Mouse (Mus musculus) G1E (cell line): ENCODE data around the gene Qser1. TPM values are rescaled to one million over a fixed set of nuclear protein-coding genes. Genes with fewer than 3 reads are reported as not detected.

Source experiments
- ATAC-seq: 2 replicates; pipeline ENCODE4 v1.8.0; 2016; ENCODE audit warnings: mild to moderate bottlenecking; ENCODE audit not compliant: insufficient number of reproducible peaks, poor library complexity, low FRiP score, severe bottlenecking; ENCODE audit errors: extremely low read depth
- DNase-seq: peaks from one replicate; pipeline ENCODE4 v3.0.0; 2012; ENCODE audit warnings: low spot score
- H3K27me3 ChIP-seq: 2 replicates; pipeline ENCODE4 v1.6.1; 2012; ENCODE audit warnings: mild to moderate bottlenecking, low read length, inconsistent platforms; ENCODE audit not compliant: insufficient read depth
- H3K36me3 ChIP-seq: replicated peaks from 2 replicates; pipeline ENCODE3; 2012; ENCODE audit warnings: mild to moderate bottlenecking, inconsistent platforms
- H3K4me1 ChIP-seq: 2 replicates; pipeline ENCODE4 v1.6.1; 2012; ENCODE audit warnings: low read depth, low read length, inconsistent platforms, mixed read lengths; ENCODE audit not compliant: insufficient read depth
- H3K4me3 ChIP-seq: 2 replicates; pipeline ENCODE4 v1.5.1; 2012; ENCODE audit warnings: low read depth, mild to moderate bottlenecking, inconsistent platforms, low read length, moderate library complexity, mixed read lengths
- H3K9me3 ChIP-seq: replicated peaks from 2 replicates; pipeline ENCODE4 v1.6.1; 2012; ENCODE audit warnings: inconsistent platforms
- CTCF ChIP-seq: IDR thresholded peaks from 2 replicates; pipeline ENCODE4 v1.5.1; 2012; ENCODE audit warnings: low read depth, low read length, inconsistent platforms, mixed read lengths
- GATA1 ChIP-seq: IDR thresholded peaks from 2 replicates; pipeline ENCODE4 v1.6.1; 2012; ENCODE audit warnings: borderline replicate concordance, low read length, inconsistent platforms, mixed read lengths
- GATA2 ChIP-seq: IDR thresholded peaks from 2 replicates; pipeline ENCODE4 v1.6.1; 2012; ENCODE audit warnings: low read depth, low read length, inconsistent platforms, borderline replicate concordance
- POLR2AphosphoS5 ChIP-seq: IDR thresholded peaks from 2 replicates; pipeline ENCODE4 v1.6.1; 2012; ENCODE audit warnings: low read depth, low read length, inconsistent platforms; ENCODE audit not compliant: insufficient replicate concordance
- TAL1 ChIP-seq: conservative IDR thresholded peaks from 2 replicates; pipeline ENCODE4 v1.6.1; 2012; ENCODE audit warnings: low read depth, low read length, inconsistent platforms, mixed read lengths
- polyA plus RNA-seq: library from polyadenylated mRNA; stranded (reverse); fragments of >175 nt; gene quantifications from 2 replicates; pipeline ENCODE4 v1.2.3, GENCODE M21; 2012
- total RNA-seq, 2 experiments: library from RNA; stranded (forward) in 1 of 2; stranded (reverse) in 1 of 2; fragments of 200-1000 nt in 1 of 2; fragments of >200 nt in 1 of 2; fragmentation: Nextera tagmentation in 1 of 2; gene quantifications; 2 replicates each; pipeline ENCODE4 v1.2.3; 2014 to 2017

The Qser1 gene
- total and polyA plus RNA-seq, 3 experiments: 2.5 to 57.8 (median 6.6) TPM

- no peak for ATAC-seq
- Histone ChIP-seq H3K4me1 (peaks cover 10% of the 10 kb centered on the region), H3K9me3 (no peaks in the 10 kb centered on the region), H3K27me3 (peaks cover 29% of the 10 kb centered on the region), H3K36me3 (no peaks in the 10 kb centered on the region), H3K4me3 (no peak overlapping the region)
- no peak for TF ChIP-seq POLR2AphosphoS5
- TF ChIP-seq GATA2: no peak
- TF ChIP-seq GATA1: no peak
- no peak for TF ChIP-seq CTCF
- no peak for TF ChIP-seq TAL1
- DNase-seq: no peak
These were observed 76.2 kb downstream of the Qser1 start for GRCm38 (mm10) chr2:104740248-104740949.

GRCm38 (mm10) chr2:104739691-104740090 is 76.9 kb downstream of the Qser1 start:
- Histone ChIP-seq H3K36me3 (no peaks in the 10 kb centered on the region), H3K4me3 (no peak overlapping the region), H3K4me1 (peaks cover 10% of the 10 kb centered on the region), H3K9me3 (no peaks in the 10 kb centered on the region), H3K27me3 (peaks cover 27% of the 10 kb centered on the region)
- TF ChIP-seq GATA2: no peak
- TF ChIP-seq POLR2AphosphoS5: no peak
- TF ChIP-seq GATA1: no peak
- no peak for TF ChIP-seq TAL1
- no peak for TF ChIP-seq CTCF
- ATAC-seq (no peak), DNase-seq (no peak)

GRCm38 (mm10) chr2:104736241-104736640 is 80.3 kb downstream of the Qser1 start:
- ATAC-seq (no peak), DNase-seq (no peak)
- Histone ChIP-seq H3K9me3 (no peaks in the 10 kb centered on the region), H3K27me3 (peaks cover 24% of the 10 kb centered on the region), H3K36me3 (no peaks in the 10 kb centered on the region), H3K4me3 (no peak overlapping the region), H3K4me1 (peaks cover 5% of the 10 kb centered on the region)
- TF ChIP-seq CTCF (no peak), GATA2 (no peak), TAL1 (no peak), GATA1 (no peak), POLR2AphosphoS5 (no peak)

GRCm38 (mm10) chr2:104732562-104733256 is 83.9 kb downstream of the Qser1 start:
- DNase-seq (no peak), ATAC-seq (no peak)
- TF ChIP-seq CTCF (no peak), GATA2 (no peak)
- H3K27me3 ChIP-seq: peaks cover 11% of the 10 kb centered on the region
- no peaks in the 10 kb centered on the region for H3K9me3 ChIP-seq
- H3K4me1 ChIP-seq: peaks cover 5% of the 10 kb centered on the region
- H3K36me3 ChIP-seq: no peaks in the 10 kb centered on the region
- H3K4me3 ChIP-seq: no peak overlapping the region

- no peaks in the 10 kb centered on the region for H3K9me3 ChIP-seq
- H3K4me3 ChIP-seq: no peak overlapping the region
- TF ChIP-seq TAL1: no peak
- no peak for TF ChIP-seq CTCF
- TF ChIP-seq GATA2: no peak
- TF ChIP-seq GATA1: no peak
- TF ChIP-seq POLR2AphosphoS5: no peak
- ATAC-seq: no peak
- peaks cover 11% of the 10 kb centered on the region for H3K27me3 ChIP-seq
- peaks cover 5% of the 10 kb centered on the region for H3K4me1 ChIP-seq
- DNase-seq: no peak
- H3K36me3 ChIP-seq: no peaks in the 10 kb centered on the region
These were observed 84.5 kb downstream of the Qser1 start for GRCm38 (mm10) chr2:104732033-104732444.

GRCm38 (mm10) chr2:104727369-104727768 is 89.2 kb downstream of the Qser1 start:
- no peak for TF ChIP-seq GATA1
- no peak for TF ChIP-seq GATA2
- no peak for TF ChIP-seq POLR2AphosphoS5
- no peak for ATAC-seq
- Histone ChIP-seq H3K9me3 (no peaks in the 10 kb centered on the region), H3K36me3 (no peaks in the 10 kb centered on the region), H3K4me1 (peaks cover 4% of the 10 kb centered on the region), H3K27me3 (peaks cover 2% of the 10 kb centered on the region; the same call in 1 of the 2 replicates), H3K4me3 (no peak overlapping the region)
- DNase-seq: no peak
